Mouse (Mus musculus): ENCODE measurements around the gene Ly6g6c.

The Ly6g6c gene

DNA sequence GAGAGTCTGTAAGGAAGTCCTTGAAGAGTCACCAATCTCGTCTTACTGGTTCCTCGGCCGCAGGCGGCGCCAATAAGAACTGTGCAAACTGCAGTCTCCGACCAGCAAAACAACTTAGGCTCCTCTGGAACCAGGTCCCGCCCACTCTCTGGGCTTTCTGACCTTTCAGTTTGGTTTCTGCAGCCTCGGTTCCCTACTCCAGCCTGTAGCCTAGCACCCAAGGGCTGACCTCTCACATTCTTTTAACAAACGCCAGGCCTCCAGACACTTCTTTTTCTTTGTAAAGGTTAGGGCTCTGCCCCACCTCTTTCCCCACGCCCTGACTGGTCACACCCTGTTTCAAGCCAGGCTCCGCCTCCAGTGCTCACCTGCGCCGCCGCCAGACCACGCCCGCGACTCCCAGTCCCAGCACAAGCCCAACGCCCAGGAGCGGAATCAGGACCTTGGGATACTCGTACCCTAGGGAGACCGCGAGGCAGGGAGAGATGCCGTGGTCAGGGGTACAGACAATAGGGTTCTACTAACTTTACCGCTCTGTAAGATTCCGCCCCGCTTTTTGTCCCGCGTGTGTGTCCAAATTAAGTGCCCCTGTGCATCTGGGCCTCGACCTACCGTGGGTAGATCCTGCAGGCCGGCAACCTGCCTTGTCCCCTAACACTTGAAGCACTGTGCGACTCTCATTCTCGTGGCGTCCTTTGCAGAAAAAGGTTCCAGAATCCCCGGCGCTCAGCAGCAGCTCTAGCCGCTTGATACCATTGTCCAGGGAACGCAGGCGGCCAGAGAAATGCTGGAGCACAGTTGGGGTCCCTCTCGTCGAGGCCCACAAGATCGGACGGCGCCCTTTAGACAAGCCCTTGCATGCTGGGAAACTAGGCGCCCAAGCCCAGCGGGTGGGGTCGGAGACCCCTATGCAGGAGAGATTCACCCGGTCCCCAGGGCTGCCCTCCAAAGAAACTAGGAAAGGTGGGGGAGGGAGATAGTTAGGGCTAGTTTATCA lies at the start of gene Ly6g6c:
Gene Ly6g6c, plus strand, starts transcription at position 438 of the 997 bp plus-strand sequence.
- peak; percentile 52 for DNase-seq (ENCODE audit: low spot score)

DNA sequence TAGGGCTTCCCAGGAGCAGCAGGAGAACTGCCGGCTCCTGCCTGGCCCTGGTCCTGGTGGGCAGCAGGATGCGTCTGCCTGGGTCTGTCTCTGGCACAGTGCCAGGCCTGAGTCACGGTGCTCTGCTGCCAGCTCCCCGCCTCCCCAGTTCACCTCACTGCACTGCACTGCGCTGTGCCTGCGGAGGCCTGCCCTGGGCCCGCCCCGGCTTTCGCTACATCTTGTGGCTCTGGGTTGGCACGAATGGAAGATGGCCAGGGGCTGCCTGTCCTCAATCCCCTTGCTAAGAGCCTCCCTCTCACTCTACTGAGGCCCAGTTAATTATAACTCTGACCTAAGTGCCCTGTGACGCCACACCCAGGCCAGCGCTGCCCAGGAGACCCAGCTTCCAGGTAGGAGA lies 48.8 kb upstream of the Ly6g6c start, which contains the start of gene Vwa7:
Gene Vwa7, plus strand, starts transcription at position 204 of the 400 bp plus-strand sequence.
- DNase-seq (ENCODE audit: low spot score): no peak

DNA sequence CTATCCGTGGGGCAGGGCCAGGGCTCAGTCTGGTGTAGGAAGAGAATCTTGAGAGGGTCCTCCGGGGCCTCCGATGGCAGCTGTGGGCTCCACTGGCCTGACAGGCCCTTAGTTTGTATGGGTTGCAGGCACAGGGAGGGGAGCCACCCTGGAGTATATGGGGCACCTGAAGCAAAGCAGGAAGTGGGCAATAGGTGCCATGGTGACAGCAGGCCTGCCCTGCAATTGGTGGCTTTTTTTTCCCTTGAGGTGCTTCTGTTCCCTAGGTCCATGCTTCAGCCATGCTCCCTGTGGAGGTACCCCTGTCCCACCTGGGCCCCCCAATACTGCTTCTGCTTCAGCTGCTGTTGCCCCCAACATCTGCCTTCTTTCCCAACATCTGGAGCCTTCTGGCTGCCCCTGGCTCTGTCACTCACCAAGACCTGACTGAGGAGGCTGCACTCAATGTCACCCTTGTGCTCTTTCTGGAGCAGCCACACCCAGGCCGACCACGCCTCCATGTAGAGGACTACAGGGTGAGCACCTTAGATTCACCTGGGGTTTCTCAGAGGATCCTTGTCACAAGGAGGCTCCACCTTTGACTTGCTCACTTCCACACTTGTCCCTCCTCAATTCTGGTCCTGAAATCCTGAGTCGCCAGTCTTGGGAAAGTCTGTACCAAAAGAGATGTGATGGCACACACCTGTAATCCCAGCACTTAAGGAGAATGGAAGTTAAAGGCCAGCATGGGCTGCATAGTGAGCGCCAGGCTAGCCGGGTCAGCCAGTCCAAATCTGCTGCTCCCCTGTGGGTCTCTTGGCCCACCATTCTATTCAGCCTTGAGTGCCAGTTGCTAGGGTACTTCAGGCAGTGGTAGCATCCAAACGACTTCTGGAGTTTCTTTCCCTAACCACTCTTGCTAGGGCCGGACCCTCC lies 48.1 kb upstream of the Ly6g6c start:
- DNase-seq (ENCODE audit: low spot score): no peak

DNA sequence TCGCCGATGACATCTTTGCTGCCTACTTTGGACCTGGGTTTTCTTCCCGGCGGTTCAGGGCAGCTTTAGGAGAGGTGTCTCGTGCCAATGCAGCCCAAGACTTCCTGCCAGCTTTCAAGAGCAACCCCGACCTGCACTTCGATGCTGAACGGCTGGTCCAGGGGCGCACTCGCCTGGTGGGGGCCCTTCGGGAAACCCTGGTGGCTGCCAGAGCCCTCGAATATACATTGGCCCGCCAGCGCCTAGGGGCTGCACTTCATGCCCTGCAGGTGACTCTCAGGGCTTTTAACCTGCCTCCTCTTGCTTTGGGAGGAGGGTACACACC lies 47.5 kb upstream of the Ly6g6c start:
- no peak for DNase-seq (ENCODE audit: low spot score)

DNA sequence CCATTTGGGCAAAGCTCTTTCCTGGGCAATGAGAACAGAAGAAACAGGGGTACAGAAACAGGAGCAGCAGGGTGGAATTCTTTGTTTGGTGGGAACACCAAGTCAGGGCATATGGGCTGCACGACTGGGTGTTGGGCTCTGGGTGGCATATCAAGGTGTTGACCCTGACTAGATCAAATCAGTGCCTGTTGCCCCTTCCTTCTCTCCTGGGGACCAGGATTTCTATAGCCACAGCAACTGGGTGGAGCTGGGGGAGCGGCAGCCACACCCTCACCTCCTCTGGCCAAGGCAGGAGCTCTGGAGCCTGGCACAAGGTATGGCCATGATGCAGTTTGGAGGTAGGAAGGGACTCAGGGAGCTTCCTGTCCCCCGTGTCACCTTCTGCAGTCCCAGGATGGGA lies 47.0 kb upstream of the Ly6g6c start:
- no peak for DNase-seq (ENCODE audit: low spot score)

DNA sequence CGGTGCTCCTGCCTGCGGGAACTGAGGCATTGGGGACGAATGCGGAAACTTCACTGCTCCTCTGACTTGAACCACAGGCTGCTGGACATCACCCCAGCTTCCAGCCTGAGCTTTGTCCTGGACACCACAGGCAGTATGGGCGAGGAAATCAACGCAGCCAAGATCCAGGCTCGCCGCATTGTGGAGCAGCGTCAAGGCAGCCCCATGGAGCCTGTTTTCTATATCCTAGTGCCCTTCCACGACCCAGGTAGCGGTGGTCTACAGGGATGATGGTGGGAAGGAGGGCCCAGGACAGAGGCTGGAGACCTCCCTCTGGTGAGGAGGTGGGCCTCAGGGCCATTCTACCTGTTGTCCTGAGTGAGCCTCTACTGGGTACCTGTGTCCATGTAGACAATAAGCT lies 45.3 kb upstream of the Ly6g6c start:
- no peak for DNase-seq (ENCODE audit: low spot score)

DNA sequence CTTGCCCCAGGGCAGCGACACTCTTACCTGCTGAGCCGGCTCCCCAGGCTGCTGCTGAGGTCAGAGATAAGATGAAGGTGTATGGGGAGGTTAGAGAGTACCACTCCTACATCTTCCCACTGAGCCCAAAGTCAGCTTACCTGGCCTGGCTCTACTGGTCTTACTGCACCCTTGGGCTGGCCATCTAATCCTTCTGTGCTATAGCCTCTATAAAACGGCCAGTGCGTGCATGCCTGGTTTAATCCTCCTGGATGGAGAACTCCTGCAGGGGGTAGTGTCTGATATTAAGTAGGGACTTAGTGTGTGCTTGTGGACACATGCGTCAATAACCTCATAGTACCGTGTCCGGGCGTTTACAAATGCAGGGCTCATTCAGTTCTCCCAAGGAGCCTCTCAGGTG lies 44.6 kb upstream of the Ly6g6c start:
- DNase-seq (ENCODE audit: low spot score): no peak

DNA sequence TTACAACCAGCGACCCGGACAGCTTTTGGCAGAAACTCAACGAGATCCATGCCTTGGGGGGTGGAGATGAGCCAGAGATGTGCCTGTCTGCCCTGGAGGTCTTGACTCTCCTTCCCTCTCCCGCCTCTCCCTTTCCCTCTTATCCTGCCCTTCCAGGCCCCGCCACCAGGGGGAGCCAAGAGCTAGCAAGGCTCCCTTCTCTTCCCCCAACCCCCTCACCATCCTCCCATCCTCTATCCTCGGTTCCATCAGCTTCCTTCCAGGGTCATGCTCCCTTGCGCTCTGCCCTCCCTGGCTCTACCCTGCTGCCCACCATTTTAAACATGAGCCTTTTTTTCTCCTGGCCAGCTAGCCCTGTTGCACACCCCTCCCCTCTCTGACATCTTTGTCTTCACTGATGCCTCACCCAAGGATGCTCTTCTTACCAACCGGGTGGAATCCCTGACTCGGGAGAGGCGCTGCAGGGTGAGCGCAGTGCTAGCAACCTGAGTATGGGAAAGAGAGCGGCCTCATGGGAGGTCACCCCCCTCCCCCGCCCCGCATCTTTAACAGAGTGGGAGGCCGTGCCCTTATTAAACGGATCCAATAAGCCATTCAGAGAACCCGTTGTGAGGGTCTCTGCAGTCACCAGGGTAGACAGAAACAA lies 43.9 kb upstream of the Ly6g6c start:
- peak; percentile 75 for DNase-seq (ENCODE audit: low spot score)

DNA sequence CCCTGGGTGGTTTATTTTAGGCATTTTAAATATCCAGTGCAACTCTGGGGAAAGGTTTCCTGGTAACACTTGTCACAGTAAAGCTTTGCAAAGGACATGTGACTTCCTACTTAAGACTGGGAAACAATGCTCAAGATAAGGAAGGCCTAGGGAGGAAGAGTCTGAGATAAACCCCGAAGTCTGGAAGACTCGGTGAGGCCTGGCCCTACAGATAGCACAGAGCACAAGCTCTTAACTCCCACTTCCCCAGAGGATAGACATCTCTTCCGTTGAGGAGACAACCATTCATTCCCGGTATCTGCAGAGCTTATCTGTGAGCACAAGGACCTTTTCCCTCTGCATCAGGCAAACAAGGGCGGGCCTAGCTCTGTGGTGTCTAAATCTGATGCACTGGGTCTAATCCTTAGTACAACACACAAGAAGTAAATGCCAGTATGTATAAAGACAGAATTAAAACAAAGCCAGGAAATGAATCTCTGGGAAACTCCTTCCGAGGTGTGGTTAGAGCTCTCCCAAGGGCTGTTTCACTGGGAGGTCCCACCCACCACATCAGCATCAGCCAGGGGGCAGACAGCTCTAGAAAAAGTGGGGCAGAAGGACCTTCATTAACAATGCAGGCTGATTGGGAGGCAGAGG lies 43.2 kb upstream of the Ly6g6c start:
- no peak for DNase-seq (ENCODE audit: low spot score)

DNA sequence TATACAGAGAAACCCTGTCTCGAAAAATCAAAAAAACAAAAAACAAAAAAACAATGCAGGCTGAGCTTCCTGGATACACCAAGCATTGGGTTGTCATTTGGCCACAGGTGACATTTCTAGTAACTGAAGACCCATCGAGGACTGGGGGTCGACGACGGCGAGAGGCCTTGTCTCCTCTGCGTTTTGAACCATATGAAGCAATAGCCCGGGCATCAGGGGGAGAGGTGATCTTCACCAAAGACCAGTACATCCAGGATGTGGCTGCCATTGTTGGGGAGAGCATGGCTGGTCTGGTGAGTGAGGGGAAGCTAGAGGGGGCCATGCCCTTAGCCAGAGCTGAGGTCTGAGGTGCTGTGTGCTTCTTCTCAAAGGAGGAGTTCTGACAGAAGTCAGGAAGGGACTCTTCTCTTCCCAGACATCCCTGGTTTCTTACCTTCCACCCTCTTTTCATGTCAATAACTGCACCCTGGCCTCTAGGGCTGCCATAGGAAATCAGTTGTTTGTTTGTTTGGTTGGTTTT lies 42.6 kb upstream of the Ly6g6c start:
- no peak for DNase-seq (ENCODE audit: low spot score)

DNA sequence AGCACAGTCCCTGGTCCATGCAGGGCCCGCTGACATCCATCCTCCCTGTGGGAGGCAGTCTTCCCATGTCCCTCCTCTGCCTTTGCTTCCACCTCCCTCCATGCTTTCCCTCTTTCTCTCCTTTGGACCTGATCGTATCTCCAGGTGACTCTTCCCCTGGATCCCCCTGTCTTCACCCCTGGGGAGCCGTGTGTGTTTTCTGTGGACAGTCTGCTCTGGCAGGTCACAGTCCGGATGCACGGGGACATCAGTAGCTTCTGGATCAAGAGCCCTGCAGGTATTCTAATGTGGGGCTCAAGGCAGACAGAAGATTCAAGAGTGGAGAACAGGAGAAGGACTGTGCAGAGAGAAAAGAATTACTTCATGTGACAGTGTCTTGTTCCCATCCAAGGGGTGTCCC lies 42.0 kb upstream of the Ly6g6c start:
- no peak for DNase-seq (ENCODE audit: low spot score)

DNA sequence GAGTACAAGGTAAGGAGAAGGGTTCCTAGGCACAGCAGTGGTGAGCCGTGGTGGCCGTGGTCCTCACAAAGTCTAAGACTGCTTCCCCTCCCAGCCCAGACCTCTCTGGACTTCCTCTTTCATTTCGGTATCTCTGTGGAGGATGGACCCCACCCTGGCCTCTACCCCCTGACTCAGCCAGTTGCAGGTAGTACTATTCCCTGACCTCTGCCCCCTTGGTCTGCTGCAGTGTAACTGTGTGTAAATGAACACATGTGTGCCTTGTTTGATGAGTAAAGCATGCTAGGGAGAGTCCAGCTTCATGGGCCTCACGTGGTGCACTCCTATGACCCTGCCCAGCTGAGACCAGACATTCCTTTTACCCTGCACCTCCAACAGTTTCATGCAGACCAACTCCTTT lies 41.4 kb upstream of the Ly6g6c start:
- no peak for DNase-seq (ENCODE audit: low spot score)

DNA sequence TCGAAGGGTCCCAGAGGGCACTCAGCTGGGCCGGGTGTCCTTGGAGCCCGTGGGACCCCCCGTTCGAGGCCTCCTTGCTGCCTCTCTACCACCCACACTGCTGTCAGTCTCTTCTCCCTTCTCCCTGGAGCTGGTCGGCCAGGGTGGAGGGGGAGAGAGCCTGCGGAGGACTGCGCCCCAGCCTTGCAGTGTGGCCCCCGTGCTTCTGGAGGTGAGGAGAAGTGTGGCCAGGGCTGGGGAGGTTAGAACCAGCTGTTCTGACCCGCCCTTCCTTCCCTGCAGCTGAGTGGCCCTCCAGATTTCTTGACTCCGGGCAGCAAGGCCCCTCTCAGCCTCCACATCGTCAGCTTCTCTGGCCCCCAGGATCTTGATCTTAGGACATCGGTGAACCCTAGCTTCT lies 40.9 kb upstream of the Ly6g6c start:
- no peak for DNase-seq (ENCODE audit: low spot score)

DNA sequence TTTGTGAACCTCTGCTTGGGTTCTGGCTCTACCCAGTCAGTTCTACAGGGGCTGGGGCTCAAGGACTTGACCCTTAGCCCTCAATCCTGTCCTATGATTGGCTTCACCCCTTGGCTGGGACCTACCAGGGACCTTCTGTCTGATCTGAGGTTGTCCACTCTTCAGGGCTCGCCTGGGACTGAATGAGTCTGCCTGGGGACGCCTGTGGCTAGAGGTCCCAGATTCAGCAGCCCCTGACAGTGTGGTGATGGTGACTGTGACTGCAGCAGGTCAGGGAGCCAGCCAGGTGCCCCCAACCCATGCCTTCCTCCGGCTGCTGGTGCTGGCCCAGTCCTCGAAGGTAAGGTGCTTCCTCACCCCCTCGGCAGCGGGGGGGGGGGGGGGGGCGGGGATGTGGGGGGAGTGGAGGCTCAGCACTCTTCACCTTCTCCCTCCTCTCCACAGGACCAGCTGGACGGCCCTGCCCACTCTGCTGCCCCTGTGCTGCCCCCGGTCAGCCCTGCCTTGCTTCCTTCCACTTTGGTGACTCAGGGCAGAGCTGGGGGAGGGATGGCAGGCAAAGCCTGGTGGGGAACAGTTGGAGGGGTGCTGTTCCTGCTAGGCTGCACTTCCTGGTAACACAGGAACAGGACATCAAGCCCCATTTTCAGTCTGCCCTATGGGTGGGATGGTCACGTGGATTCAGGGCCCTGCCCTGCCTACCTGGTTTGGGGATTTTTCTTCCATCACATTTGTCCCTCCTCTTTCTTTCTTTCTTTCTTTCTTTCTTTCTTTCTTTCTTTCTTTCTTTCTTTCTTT lies 40.3 kb upstream of the Ly6g6c start:
- DNase-seq (ENCODE audit: low spot score): no peak

DNA sequence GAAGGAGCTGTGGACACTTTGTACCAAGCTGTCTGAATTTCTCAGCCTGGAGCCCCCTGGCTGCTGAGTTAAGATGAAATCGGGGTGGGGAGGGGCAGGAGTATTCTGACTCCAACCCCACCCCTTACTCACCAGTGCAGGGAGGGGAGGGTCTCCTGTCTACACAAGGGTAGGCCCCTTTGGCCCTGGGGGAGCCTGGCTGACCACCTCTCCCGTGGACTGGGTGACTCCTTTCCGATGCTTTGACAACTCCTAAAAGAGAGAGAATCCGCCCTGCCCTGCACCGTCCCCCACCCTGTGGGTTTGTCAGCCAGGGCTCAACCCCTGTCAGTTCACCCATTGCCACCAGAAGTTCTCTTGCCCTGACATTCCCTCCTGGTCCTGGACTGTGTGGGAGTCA lies 39.0 kb upstream of the Ly6g6c start:
- no peak for DNase-seq (ENCODE audit: low spot score)

DNA sequence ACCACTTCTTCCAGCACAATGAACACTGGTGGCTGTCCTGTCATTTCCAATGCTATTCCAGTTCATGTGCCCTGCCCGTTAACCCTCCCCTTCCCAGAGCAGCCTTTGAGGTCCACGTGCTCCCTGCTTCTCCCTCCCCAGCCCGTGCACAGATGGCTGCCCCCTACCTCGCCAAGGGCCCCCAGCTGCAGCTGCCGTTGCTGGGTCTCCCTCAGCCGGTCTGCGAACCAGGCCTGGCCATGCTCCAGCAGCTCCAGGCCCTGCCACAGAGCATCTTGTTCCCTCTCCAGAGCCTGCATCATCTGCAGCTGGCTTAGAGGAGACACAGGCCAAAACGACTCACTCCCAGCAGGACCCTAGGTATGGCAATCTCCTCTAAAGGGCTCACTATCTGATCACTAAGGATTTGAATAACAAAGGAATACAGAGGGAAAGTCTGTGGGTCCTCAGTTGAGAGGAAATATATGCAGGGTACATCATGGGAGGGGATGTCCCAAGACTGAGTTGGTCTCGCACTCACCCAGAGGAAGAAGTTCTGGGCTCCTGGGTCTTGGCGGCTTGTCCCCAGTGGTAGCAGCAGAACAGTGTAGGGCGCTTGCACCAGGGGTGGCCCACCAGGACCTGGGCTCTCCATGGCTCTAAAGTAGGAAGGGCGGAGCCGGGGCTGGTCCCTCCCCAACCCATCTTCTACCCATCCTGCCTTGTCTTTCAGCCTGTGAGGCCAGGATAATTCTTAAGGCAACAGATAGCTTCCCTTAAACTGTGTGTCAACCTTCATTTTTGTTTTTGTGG lies 37.7 kb upstream of the Ly6g6c start, which contains the start of gene Sapcd1:
Gene Sapcd1, minus strand, starts transcription at position 740 of the 792 bp plus-strand sequence.
- DNase-seq (ENCODE audit: low spot score): no peak

DNA sequence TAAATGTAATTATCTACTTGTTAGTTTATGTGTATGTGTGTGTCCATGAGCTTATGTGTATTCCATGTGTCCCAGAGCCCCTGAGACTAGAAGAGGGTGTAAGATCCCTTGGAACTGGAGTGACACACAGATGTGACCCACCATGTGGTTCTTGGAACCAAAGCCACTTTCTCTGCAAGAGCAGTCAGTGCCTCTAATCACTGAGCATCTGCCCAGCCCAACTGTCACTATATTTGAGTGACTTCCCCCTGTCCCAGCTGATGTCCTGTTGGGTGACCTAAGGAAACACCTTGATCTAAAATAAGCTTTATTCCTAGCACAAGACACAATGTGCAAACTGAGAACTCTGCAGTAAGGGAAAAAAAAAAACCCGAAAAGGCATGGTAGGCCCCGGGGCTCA lies 36.9 kb upstream of the Ly6g6c start:
- no peak for DNase-seq (ENCODE audit: low spot score)

DNA sequence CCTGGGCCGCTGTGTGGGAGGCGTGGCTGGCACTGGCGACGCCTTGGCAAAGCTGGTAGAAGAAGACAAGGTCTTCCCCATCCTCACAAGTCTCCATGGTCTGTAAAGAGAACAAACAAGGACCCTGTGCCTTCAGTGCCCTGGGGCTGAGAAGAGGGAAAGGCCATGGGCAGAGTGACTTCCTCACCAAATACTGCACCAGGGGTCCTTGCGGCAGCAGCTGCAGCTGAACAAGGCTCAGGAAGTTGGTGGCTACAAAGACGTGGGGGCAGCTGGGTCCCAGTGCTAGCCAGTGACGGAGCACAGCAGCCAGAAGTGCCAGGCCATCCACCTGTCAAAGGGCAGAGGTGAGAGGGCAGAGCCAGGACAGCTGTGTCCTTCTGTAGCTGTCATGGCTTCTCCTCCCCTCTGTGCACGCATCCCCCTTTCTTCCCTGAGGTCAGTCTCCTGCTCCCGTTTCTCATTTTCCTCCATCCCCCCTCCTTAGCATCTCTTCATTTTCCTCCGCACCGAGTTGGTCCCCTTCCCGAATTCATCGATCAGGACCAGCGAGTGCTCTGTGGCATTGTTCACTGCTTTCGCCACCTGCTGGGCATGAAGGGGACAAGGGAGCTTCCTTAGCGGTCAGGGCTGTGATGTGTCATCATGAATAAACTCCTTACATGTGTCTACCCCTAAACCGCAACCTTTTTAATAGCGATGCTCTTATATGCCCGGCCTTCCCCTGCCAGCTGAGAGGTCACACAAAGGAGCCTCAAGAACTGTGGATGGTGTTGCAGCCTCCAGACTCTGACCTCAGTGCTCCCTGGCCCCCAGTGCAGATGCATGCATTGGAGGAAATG lies 35.3 kb upstream of the Ly6g6c start:
- no peak for DNase-seq (ENCODE audit: low spot score)

DNA sequence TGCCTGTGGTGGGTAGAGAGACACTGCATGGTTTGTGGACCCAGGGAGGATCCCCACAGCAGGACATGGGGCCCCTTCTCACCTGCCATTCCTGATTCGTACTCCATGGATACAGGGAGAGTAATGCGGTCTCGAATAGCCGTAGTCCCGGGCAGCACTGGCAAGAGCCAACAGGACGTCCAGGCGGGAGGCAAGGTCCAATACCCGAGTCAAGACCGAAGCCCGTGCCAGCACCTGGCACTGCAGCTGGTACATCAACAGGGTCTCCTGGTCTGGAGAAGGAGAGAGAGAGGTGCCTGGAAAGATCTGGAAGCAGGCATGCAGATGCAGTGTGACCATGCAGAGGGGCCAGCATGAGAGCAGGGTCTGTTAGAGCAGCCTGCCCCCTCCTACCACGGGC lies 33.9 kb upstream of the Ly6g6c start:
- DNase-seq (ENCODE audit: low spot score): no peak

Measured in testis, postnatal 14 days (tissue).